Mouse (Mus musculus): ENCODE measurements around the gene Ctsl.

GRCm38 (mm10) chr13:64359702-64360101 lies 11.0 kb downstream of the Ctsl start:
- TF ChIP-seq CTCF (IDR thresholded peaks at IDR 0.05) (no peak), EP300 (IDR thresholded peaks at IDR 0.05) (no peak)

Measured in lung, postnatal 0 days (tissue).